Mouse (Mus musculus): ENCODE data around the gene Arhgef3. TPM values are rescaled to one million over a fixed set of nuclear protein-coding genes. Genes with fewer than 3 reads are reported as not detected.
A peak's percentile ranks its signal among the peaks of the same experiment; 100 is the strongest.
"Not testable (repeated sequence)": the region's sequence is repeated elsewhere in the genome, so short reads cannot be mapped to it uniquely, and the experiment has no call there.

Arhgef3 gene
- polyA plus RNA-seq, 1 experiment from 2014 or later: 37.3 TPM

GRCm38 (mm10) chr14:27199870-27200269, 85.2 kb downstream of the Arhgef3 start:
- TF ChIP-seq CTCF (IDR thresholded peaks at IDR 0.05): no peak
- TF ChIP-seq EP300 (IDR thresholded peaks at IDR 0.05): no peak
- WGBS: 97% methylated on average over 11 of the region's 11 CpGs
- Histone ChIP-seq H3K27me3 (replicated peaks; ENCODE audit: insufficient read depth, low read length) (no peaks in the 10 kb centered on the region), H3K36me3 (ENCODE audit: insufficient read depth, low read length) (no peaks in the 10 kb centered on the region), H3K4me2 (replicated peaks; ENCODE audit: low read depth, low read length) (no peak overlapping the region), H3K9ac (replicated peaks; ENCODE audit: low read depth) (no peak overlapping the region), H3K4me1 (ENCODE audit: insufficient read depth, low read depth, low read length) (no peaks in the 10 kb centered on the region), H3K9me3 (ENCODE audit: low read length) (no peaks in the 10 kb centered on the region), H3K4me3 (ENCODE audit: low read depth, low read length) (no peak overlapping the region), H3K27ac (ENCODE audit: low read length) (no peak overlapping the region)
- no peak for DNase-seq (ENCODE audit: low spot score)
- no peak for ATAC-seq

- H3K4me3 ChIP-seq (ENCODE audit: low read depth, low read length): no peak overlapping the region
- H3K4me2 ChIP-seq (replicated peaks; ENCODE audit: low read depth, low read length): no peak overlapping the region
- no peaks in the 10 kb centered on the region for H3K9me3 ChIP-seq (ENCODE audit: low read length)
- H3K4me1 ChIP-seq (ENCODE audit: insufficient read depth, low read depth, low read length): no peaks in the 10 kb centered on the region
- 64% methylated on average over 12 of the region's 12 CpGs for WGBS
- TF ChIP-seq EP300 (IDR thresholded peaks at IDR 0.05) (no peak), CTCF (IDR thresholded peaks at IDR 0.05) (no peak)
- H3K9ac ChIP-seq (replicated peaks; ENCODE audit: low read depth): no peak overlapping the region
- H3K27me3 ChIP-seq (replicated peaks; ENCODE audit: insufficient read depth, low read length): no peaks in the 10 kb centered on the region
- ATAC-seq (no peak), DNase-seq (ENCODE audit: low spot score) (no peak)
- H3K36me3 ChIP-seq (ENCODE audit: insufficient read depth, low read length): no peaks in the 10 kb centered on the region
- no peak overlapping the region for H3K27ac ChIP-seq (ENCODE audit: low read length)
Observed at GRCm38 (mm10) chr14:27200743-27201576, 86.3 kb downstream of the Arhgef3 start.

GRCm38 (mm10) chr14:27201824-27202223, 87.1 kb downstream of the Arhgef3 start:
- no peak for ATAC-seq
- H3K4me3 ChIP-seq (ENCODE audit: low read depth, low read length): no peak overlapping the region

GRCm38 (mm10) chr14:27204704-27205103, 90.0 kb downstream of the Arhgef3 start:
- DNase-seq (ENCODE audit: low spot score) (no peak), ATAC-seq (no peak)
- no peak overlapping the region for H3K4me2 ChIP-seq (replicated peaks; ENCODE audit: low read depth, low read length)
- H3K9me3 ChIP-seq (ENCODE audit: low read length): no peaks in the 10 kb centered on the region
- 81% methylated on average over 2 of the region's 2 CpGs for WGBS
- H3K4me1 ChIP-seq (ENCODE audit: insufficient read depth, low read depth, low read length): no peaks in the 10 kb centered on the region
- H3K27me3 ChIP-seq (replicated peaks; ENCODE audit: insufficient read depth, low read length): no peaks in the 10 kb centered on the region
- no peak overlapping the region for H3K9ac ChIP-seq (replicated peaks; ENCODE audit: low read depth)
- H3K27ac ChIP-seq (ENCODE audit: low read length): no peak overlapping the region
- no peak for TF ChIP-seq EP300 (IDR thresholded peaks at IDR 0.05)
- TF ChIP-seq CTCF (IDR thresholded peaks at IDR 0.05): no peak
- no peaks in the 10 kb centered on the region for H3K36me3 ChIP-seq (ENCODE audit: insufficient read depth, low read length)
- H3K4me3 ChIP-seq (ENCODE audit: low read depth, low read length): no peak overlapping the region

More at GRCm38 (mm10) chr14:27201824-27202223, 87.1 kb downstream of the Arhgef3 start:
- Histone ChIP-seq H3K4me1 (ENCODE audit: insufficient read depth, low read depth, low read length) (no peaks in the 10 kb centered on the region), H3K27me3 (replicated peaks; ENCODE audit: insufficient read depth, low read length) (no peaks in the 10 kb centered on the region), H3K9me3 (ENCODE audit: low read length) (no peaks in the 10 kb centered on the region), H3K36me3 (ENCODE audit: insufficient read depth, low read length) (no peaks in the 10 kb centered on the region), H3K9ac (replicated peaks; ENCODE audit: low read depth) (no peak overlapping the region), H3K27ac (ENCODE audit: low read length) (no peak overlapping the region), H3K4me2 (replicated peaks; ENCODE audit: low read depth, low read length) (no peak overlapping the region)
- no peak for DNase-seq (ENCODE audit: low spot score)
- TF ChIP-seq EP300 (IDR thresholded peaks at IDR 0.05): no peak
- no peak for TF ChIP-seq CTCF (IDR thresholded peaks at IDR 0.05)
- 47% methylated on average over 5 of the region's 5 CpGs for WGBS

- 0 out of 2 replicates have a peak overlapping the region, but pooled peaks have one; percentile 32 for H3K27ac ChIP-seq (ENCODE audit: low read length)
- no peaks in the 10 kb centered on the region for H3K36me3 ChIP-seq (ENCODE audit: insufficient read depth, low read length)
- H3K9me3 ChIP-seq (ENCODE audit: low read length): no peaks in the 10 kb centered on the region
- TF ChIP-seq EP300 (IDR thresholded peaks at IDR 0.05) (peak; percentile 69; the same call in 1 of the 2 replicates), CTCF (IDR thresholded peaks at IDR 0.05) (no peak)
- DNase-seq (ENCODE audit: low spot score) (peak; percentile 89), ATAC-seq (peak; percentile 94)
- no peak overlapping the region for H3K4me3 ChIP-seq (ENCODE audit: low read depth, low read length)
- no peaks in the 10 kb centered on the region for H3K27me3 ChIP-seq (replicated peaks; ENCODE audit: insufficient read depth, low read length)
- H3K4me1 ChIP-seq (ENCODE audit: insufficient read depth, low read depth, low read length): no peaks in the 10 kb centered on the region
- no peak overlapping the region for H3K4me2 ChIP-seq (replicated peaks; ENCODE audit: low read depth, low read length)
- no peak overlapping the region for H3K9ac ChIP-seq (replicated peaks; ENCODE audit: low read depth)
Observed at GRCm38 (mm10) chr14:27206443-27206842, 91.7 kb downstream of the Arhgef3 start.

- Histone ChIP-seq H3K9me3 (ENCODE audit: low read length) (no peaks in the 10 kb centered on the region), H3K36me3 (ENCODE audit: insufficient read depth, low read length) (no peaks in the 10 kb centered on the region), H3K27me3 (replicated peaks; ENCODE audit: insufficient read depth, low read length) (no peaks in the 10 kb centered on the region), H3K4me2 (replicated peaks; ENCODE audit: low read depth, low read length) (no peak overlapping the region), H3K9ac (replicated peaks; ENCODE audit: low read depth) (no peak overlapping the region), H3K4me1 (ENCODE audit: insufficient read depth, low read depth, low read length) (no peaks in the 10 kb centered on the region), H3K27ac (ENCODE audit: low read length) (no peak overlapping the region), H3K4me3 (ENCODE audit: low read depth, low read length) (no peak overlapping the region)
- WGBS: 91% methylated on average over 4 of the region's 4 CpGs
- TF ChIP-seq CTCF (IDR thresholded peaks at IDR 0.05): no peak
- TF ChIP-seq EP300 (IDR thresholded peaks at IDR 0.05): no peak
- no peak for ATAC-seq
- DNase-seq (ENCODE audit: low spot score): no peak
Observed at GRCm38 (mm10) chr14:27209542-27209941, 94.8 kb downstream of the Arhgef3 start.

- not testable (repeated sequence) for H3K27ac ChIP-seq (ENCODE audit: low read length); ATAC-seq; H3K4me3 ChIP-seq (ENCODE audit: low read depth, low read length); H3K9ac ChIP-seq (replicated peaks; ENCODE audit: low read depth); H3K4me1 ChIP-seq (ENCODE audit: insufficient read depth, low read depth, low read length); H3K36me3 ChIP-seq (ENCODE audit: insufficient read depth, low read length); H3K27me3 ChIP-seq (replicated peaks; ENCODE audit: insufficient read depth, low read length); H3K4me2 ChIP-seq (replicated peaks; ENCODE audit: low read depth, low read length); H3K9me3 ChIP-seq (ENCODE audit: low read length); DNase-seq (ENCODE audit: low spot score)
- WGBS: 55% methylated on average over 9 of the region's 9 CpGs
Observed at GRCm38 (mm10) chr14:27210801-27211200, 96.1 kb downstream of the Arhgef3 start.

Measured in lung, postnatal 0 days (tissue).